Mouse (Mus musculus): ENCODE results near the gene Nsf.
A peak's percentile ranks its signal among the peaks of the same experiment; 100 is the strongest.
"Not testable (repeated sequence)": the region's sequence is repeated elsewhere in the genome, so short reads cannot be mapped to it uniquely, and the experiment has no call there.

Gene Nsf

GRCm38 (mm10) chr11:103953896-103954292 is at the start of gene Nsf:
Nsf (minus strand) TSS chr11:103954056.
- peak; percentile 84 for DNase-seq

GRCm38 (mm10) chr11:104003397-104003796 is 49.5 kb upstream of the Nsf start:
- peak; percentile 24 for DNase-seq

GRCm38 (mm10) chr11:104002191-104002590 is 48.3 kb upstream of the Nsf start:
- DNase-seq: no peak

- no peak for DNase-seq
These were observed 47.6 kb upstream of the Nsf start for GRCm38 (mm10) chr11:104001395-104001955.

GRCm38 (mm10) chr11:104000667-104001394 is 47.0 kb upstream of the Nsf start:
- no peak for DNase-seq

GRCm38 (mm10) chr11:103998737-103999136 is 44.9 kb upstream of the Nsf start:
- DNase-seq: no peak

- DNase-seq: peak; percentile 71
These were observed 43.5 kb upstream of the Nsf start for GRCm38 (mm10) chr11:103997385-103997784.

GRCm38 (mm10) chr11:103992638-103993037 is 38.8 kb upstream of the Nsf start:
- DNase-seq: no peak

- DNase-seq: not testable (repeated sequence)
These were observed 36.2 kb upstream of the Nsf start for GRCm38 (mm10) chr11:103990049-103990557.

- DNase-seq: peak; percentile 72
These were observed 33.6 kb upstream of the Nsf start for GRCm38 (mm10) chr11:103987423-103987822.

- no peak for DNase-seq
These were observed 30.2 kb upstream of the Nsf start for GRCm38 (mm10) chr11:103984067-103984466.

- DNase-seq: peak; percentile 32
These were observed 28.0 kb upstream of the Nsf start for GRCm38 (mm10) chr11:103981826-103982225.

GRCm38 (mm10) chr11:103979381-103979780 is 25.5 kb upstream of the Nsf start:
- DNase-seq: no peak

GRCm38 (mm10) chr11:103970876-103971275 is 17.0 kb upstream of the Nsf start:
- DNase-seq: no peak

- DNase-seq: no peak
These were observed 15.4 kb upstream of the Nsf start for GRCm38 (mm10) chr11:103969278-103969677.

- no peak for DNase-seq
These were observed 13.4 kb upstream of the Nsf start for GRCm38 (mm10) chr11:103967106-103967735.

GRCm38 (mm10) chr11:103956866-103957265 is 3.0 kb upstream of the Nsf start:
- no peak for DNase-seq

- peak; percentile 19 for DNase-seq
These were observed 592 bp downstream of the Nsf start for GRCm38 (mm10) chr11:103953032-103953895.

- no peak for DNase-seq
These were observed 1.2 kb downstream of the Nsf start for GRCm38 (mm10) chr11:103952635-103953031.

GRCm38 (mm10) chr11:103951106-103951505 is 2.8 kb downstream of the Nsf start:
- DNase-seq: no peak

- DNase-seq: no peak
These were observed 4.9 kb downstream of the Nsf start for GRCm38 (mm10) chr11:103948952-103949351.

- no peak for DNase-seq
These were observed 11.1 kb downstream of the Nsf start for GRCm38 (mm10) chr11:103942740-103943139.

- DNase-seq: no peak
These were observed 12.5 kb downstream of the Nsf start for GRCm38 (mm10) chr11:103941351-103941750.

Data from right cerebral cortex, postnatal 25 days (tissue).